7 mouse cellular contexts compared by ENCODE assay signal in the genomic region with DNA sequence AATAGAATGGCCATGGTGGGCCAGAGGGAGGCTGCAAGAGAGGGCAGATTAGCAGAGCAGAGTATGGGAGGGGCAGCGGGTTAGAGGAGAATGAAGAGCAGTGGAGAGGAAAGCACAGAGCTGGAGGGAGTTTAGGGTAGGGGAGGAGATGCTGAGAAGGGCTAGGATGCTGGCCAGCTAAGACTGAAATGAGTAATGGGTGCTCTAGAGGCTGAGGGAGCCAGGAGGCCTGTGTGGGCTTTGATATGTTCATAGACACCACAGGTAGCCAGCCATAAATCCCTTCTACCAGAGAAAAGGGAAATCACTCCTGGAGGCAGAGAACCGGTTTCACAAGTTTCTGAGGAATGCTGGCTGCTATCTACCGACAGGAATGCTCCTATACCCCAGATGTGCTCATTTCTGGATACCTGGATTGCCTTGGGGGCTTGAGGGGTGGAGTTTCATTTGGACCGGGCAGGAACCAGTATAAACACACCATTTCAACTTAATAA. TPM values are rescaled to one million over a fixed set of nuclear protein-coding genes. Genes with fewer than 3 reads are reported as not detected.
DNase-seq lines count a peak whose midpoint lies in the region; ATAC-seq lines count a peak whose summit lies in the region.

No protein-coding gene starts in this region.

- H3K36me3 ChIP-seq in liver, embryonic 15.5 days (replicated peaks): peaks cover 6% of the 10 kb centered on the region; the same call in 1 of the 2 replicates

- no peaks in the 10 kb centered on the region for H3K9me3 ChIP-seq in liver, embryonic 15.5 days (replicated peaks)

- intact Hi-C loops in left cerebral cortex, postnatal 4 days (cut with DNase I): no loop called here

- peak; percentile 42 for DNase-seq in urinary bladder, postnatal 14 days (ENCODE audit: low spot score)
- DNase-seq in urinary bladder, postnatal 4 days (ENCODE audit: low spot score in 2 of 2): no peak
- peak; percentile 84 for DNase-seq in gonadal fat pad, adult 2 months (ENCODE audit: low read depth)
- DNase-seq in gastrocnemius, adult 8-10 months (ENCODE audit: low spot score in 2 of 2): no peak
- DNase-seq in frontal cortex, adult 2 months (ENCODE audit: extremely low spot score in 1 of 2, low spot score in 1 of 2): no peak
- no peak for DNase-seq in left cerebral cortex, postnatal 4 days

- H3K4me1 ChIP-seq in liver, embryonic 15.5 days (replicated peaks): peaks cover 38% of the 10 kb centered on the region

- 45% methylated on average over 4 of the region's 4 CpGs for WGBS in liver, embryonic 15.5 days (ENCODE audit: insufficient replicate concordance)

- no peaks in the 10 kb centered on the region for H3K27me3 ChIP-seq in liver, embryonic 15.5 days

- ATAC-seq in liver, embryonic 15.5 days (ENCODE audit: insufficient read depth): no peak

- H3K9ac ChIP-seq in liver, embryonic 15.5 days: no peak overlapping the region

- 0 out of 2 replicates have a peak overlapping the region, but pooled peaks have one; percentile 11 for H3K27ac ChIP-seq in liver, embryonic 15.5 days (replicated peaks)

- no peak overlapping the region for H3K4me3 ChIP-seq in liver, embryonic 15.5 days (replicated peaks)

- H3K4me2 ChIP-seq in liver, embryonic 15.5 days: no peak overlapping the region

RNA-seq across cellular contexts. Expression of a gene that starts 13.2 kb away (rescaled TPM):
- 1.2 and 1.6 TPM in 2 replicates for polyA plus RNA-seq in gonadal fat pad, adult 2 months (2012; rRNA removed)
- 0.91 and 1.5 TPM in 2 replicates for polyA plus RNA-seq in liver, embryonic 15.5 days (2015; fragmentation: Nextera tagmentation; extraction: Ambion mirVana)
- 1 to 10 TPM in 3 of 4 experiments, under 1 TPM in 1; 0.87 to 3.8 (median 1.8) TPM for total RNA-seq in gastrocnemius, adult 8-10 months (2022)
- polyA plus RNA-seq in frontal cortex, adult 2 months (2012; rRNA removed): 90.2 and 117 TPM in 2 replicates
- total RNA-seq in left cerebral cortex, postnatal 4 days (2021): 100 to 1,000 TPM; 168 to 187 TPM

RNA-seq across cellular contexts. Expression of a gene that starts 13.8 kb away (rescaled TPM):
- 6.3 and 9.4 TPM in 2 replicates for polyA plus RNA-seq in gonadal fat pad, adult 2 months (2012; rRNA removed)
- polyA plus RNA-seq in liver, embryonic 15.5 days (2015; fragmentation: Nextera tagmentation; extraction: Ambion mirVana): 25.9 and 28.3 TPM in 2 replicates
- 10 to 100 TPM; 19.7 to 22.9 (median 22.4) TPM for total RNA-seq in gastrocnemius, adult 8-10 months (2022)
- 26.0 and 28.8 TPM in 2 replicates for polyA plus RNA-seq in frontal cortex, adult 2 months (2012; rRNA removed)
- total RNA-seq in left cerebral cortex, postnatal 4 days (2021): 10 to 100 TPM; 48.6 to 57.3 TPM

Comparison
In these comparisons a context has a peak if more than half of its experiments do, and no peak if none do; other contexts are left out.
1. DNase-seq: peak in urinary bladder, postnatal 14 days (single experiment) and gonadal fat pad, adult 2 months (single experiment); none in urinary bladder, postnatal 4 days (0 of 2), gastrocnemius, adult 8-10 months (0 of 2), frontal cortex, adult 2 months (0 of 2) and left cerebral cortex, postnatal 4 days (single experiment).
2. RNA of a gene that starts 13.2 kb away (polyA plus RNA-seq): 90.2 to 117 TPM in frontal cortex, adult 2 months; 0.91 to 1.5 TPM in liver, embryonic 15.5 days and 1.2 to 1.6 TPM in gonadal fat pad, adult 2 months; every median in the first group is over 10 times any median in the second.